Mouse (Mus musculus) liver, embryonic 14.5 days (tissue): ENCODE results near the gene Fhl2.

Experiments used
- CTCF ChIP-seq: IDR thresholded peaks from 2 replicates; pipeline ENCODE4 v1.5.1; 2016; ENCODE audit warnings: antibody characterized with exemption, low read depth, control low read depth
- EP300 ChIP-seq: IDR thresholded peaks from 2 replicates; pipeline ENCODE4 v1.6.1; 2016; ENCODE audit warnings: antibody characterized with exemption, low read depth

DNA sequence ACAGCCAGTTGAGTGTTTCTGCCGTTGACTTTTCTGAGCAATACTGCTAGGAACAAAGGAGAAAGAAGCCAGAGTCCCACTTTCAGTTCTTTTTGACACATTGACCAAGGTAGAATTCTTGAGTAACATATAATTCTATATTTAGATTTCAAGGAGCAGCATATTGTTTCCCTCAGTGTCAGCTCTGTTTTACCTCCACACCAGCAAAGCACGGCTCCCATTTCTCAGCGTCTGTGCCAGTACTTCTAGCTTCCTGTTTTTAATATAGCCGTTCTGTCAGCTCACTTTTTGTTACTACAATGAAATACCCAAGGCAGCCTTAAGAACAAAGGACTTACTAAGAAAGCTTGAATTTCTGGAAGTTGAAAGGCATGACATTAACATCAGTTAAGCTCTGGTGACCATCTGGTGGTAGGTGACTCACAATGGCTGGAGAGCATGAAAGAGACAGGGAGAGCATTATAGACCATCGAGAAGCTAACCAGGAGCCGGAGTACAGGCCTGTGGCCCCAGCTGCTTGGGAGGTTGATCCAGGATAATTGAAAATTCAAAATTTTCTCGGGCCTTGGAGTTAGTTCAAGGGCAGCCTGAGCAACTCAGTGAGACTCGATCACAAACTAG, 28.9 kb upstream of the Fhl2 start:
- TF ChIP-seq CTCF: no peak
- no peak for TF ChIP-seq EP300
